Mouse (Mus musculus) small intestine, adult 2 months (tissue): ENCODE data around the gene Ints6.

Experiments used
- CTCF ChIP-seq: fragments of 200-500 bp; IDR thresholded peaks from 2 replicates; pipeline ENCODE4 v1.5.1; 2012; ENCODE audit warnings: low read depth, mild to moderate bottlenecking, control low read depth, inconsistent platforms, low read length, moderate library complexity, mixed read lengths; ENCODE audit not compliant: insufficient replicate concordance, insufficient read length; ENCODE audit errors: extremely low read depth
- POLR2A ChIP-seq: fragments of 200-500 bp; IDR thresholded peaks from 2 replicates; pipeline ENCODE4 v1.6.1; 2012; ENCODE audit warnings: low read depth, mild to moderate bottlenecking, control low read depth, inconsistent platforms, low read length, moderate library complexity

DNA sequence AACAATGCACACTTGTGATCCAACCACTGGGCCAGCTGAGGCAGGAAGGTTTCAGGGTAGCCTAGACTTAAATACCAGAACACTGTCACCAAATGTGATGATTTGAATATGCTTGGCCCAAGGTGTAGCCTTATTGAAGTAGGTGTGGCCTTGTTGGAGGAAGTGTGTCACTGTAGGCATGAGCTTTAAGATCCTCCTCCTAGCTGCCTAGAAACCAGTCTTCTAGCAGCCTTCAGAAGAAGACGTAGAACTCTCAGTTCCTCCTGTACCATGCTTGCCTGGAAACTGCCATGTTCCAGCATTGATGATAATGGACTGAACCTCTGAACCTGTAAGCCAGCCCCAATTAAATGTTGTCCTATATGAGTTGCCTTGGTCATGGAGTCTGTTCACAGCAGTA lies 25.3 kb downstream of the Ints6 start:
- TF ChIP-seq CTCF (no peak), POLR2A (no peak)
